Mouse (Mus musculus) embryonic fibroblast, embryonic 13.5 days (primary cell): ENCODE results near the gene Kalrn.

ENCODE experiments used
- CTCF ChIP-seq: IDR thresholded peaks from 2 replicates; pipeline ENCODE4 v1.5.1; 2011; ENCODE audit warnings: mild to moderate bottlenecking, control low read depth, low read length, moderate library complexity, borderline replicate concordance; ENCODE audit not compliant: insufficient read depth
- POLR2A ChIP-seq: IDR thresholded peaks from 2 replicates; pipeline ENCODE4 v1.6.1; 2011; ENCODE audit warnings: low read depth, mild to moderate bottlenecking, control low read depth, low read length, moderate library complexity

GRCm38 (mm10) chr16:34427654-34428053 lies 145.7 kb downstream of the Kalrn start:
- no peak for TF ChIP-seq CTCF
- no peak for TF ChIP-seq POLR2A
